Mouse (Mus musculus) skeletal muscle tissue, adult 2 months (tissue): Measurements from ENCODE around the gene Tsfm.

Experiments used
- DNase-seq: peaks from one replicate; pipeline ENCODE4 v3.0.0-alpha.2; 2012; ENCODE audit warnings: low read depth, low spot score

Gene Tsfm

GRCm38 (mm10) chr10:126962271-126962965 lies 68.2 kb downstream of the Tsfm start:
- no peak for DNase-seq

- peak; percentile 80 for DNase-seq
Observed at GRCm38 (mm10) chr10:126961757-126962156, 68.9 kb downstream of the Tsfm start.
